Mouse (Mus musculus) spleen, postnatal 10 days (tissue): Measurements from ENCODE around the gene Grin3b.

Source experiments
- DNase-seq, 2 experiments: peaks; one replicate each; pipeline ENCODE4 v3.0.0; 2021 to 2022; ENCODE audit warnings: low spot score in 2 of 2

Gene Grin3b

DNA sequence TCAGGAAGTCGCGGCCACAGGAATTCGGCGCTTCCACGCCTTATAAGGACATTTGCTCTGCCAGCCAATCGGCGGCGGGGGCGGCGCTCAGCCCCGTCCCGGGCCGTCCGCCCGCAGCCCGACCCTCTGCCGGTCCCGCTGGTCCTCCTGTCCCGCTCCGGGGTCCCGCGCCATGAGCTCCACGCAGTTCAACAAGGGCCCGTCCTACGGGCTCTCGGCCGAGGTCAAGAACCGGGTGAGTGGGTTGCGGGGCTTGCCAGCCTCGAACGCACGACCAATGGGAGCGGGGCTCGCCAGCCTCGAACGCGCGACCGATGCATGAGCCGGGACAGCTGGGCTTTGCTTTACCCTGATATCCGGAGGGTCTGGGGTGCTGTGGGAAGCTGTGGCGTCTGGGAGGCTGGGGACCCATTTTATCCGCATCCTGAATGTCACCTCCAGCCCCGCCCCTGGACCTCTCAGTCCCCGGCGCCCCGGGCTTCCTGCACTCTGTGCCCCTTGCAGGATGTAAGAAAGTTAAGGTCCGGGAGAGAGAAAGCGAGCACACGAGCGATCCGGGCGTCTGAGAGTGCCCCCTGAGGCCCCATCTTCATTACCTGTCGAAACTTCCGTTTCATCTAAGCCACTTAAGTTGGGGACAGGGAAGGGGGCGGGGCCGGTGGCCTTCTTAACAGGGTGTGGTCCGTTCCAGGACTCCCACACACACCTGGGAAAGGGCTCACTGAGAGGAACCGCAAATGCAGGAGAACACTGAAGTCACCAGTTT, 18.2 kb downstream of the Grin3b start, which contains the start of gene Cnn2:
Gene Cnn2 (plus strand): TSS at position 79 of the 766 bp plus-strand sequence.
- DNase-seq = peak; percentile 45 to 64

DNA sequence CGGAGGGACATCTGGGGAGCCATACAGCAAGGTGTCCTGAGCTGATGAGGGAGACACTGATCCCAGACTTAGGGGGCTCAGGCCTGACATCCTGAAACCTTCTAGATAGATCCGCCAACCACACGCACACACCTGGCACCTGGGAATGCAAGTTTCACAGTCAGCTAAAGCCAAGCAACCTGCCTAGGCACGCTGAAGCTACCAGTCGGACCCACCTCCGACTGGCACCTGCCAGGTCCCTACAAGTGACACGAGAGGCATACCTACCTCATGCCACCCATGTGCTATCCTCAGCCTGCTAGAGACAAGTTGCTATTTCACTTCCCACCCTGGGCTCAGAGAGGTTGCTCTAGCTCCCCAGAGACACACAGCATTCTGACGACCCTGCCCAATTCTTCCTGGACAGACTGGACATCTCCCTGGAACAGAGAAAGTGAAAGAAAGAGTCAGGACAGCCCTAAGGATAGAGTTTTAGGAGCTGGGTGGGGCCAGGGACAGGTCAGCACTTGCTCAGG, 18.8 kb downstream of the Grin3b start:
- DNase-seq = no peak

DNA sequence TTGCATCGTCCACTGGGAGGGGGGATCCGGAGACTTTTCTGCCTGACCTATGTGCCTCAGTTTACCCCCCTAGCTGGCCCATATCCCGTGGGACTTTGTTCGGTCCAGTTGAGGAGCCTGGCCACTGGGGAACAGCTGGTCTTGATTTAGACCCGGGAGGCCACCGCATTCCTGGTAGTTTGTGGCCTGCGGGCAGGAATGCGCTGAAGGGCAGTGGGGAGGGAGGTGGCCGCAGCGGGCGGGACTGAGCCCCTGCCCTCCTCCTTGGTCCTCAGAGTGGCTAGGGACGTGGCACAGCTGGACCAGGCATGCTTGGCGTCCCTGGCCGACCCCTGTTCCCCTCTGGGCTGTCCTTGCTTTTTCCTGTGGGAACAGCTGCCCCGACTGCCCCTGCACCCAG, 19.4 kb downstream of the Grin3b start:
- DNase-seq = no peak

DNA sequence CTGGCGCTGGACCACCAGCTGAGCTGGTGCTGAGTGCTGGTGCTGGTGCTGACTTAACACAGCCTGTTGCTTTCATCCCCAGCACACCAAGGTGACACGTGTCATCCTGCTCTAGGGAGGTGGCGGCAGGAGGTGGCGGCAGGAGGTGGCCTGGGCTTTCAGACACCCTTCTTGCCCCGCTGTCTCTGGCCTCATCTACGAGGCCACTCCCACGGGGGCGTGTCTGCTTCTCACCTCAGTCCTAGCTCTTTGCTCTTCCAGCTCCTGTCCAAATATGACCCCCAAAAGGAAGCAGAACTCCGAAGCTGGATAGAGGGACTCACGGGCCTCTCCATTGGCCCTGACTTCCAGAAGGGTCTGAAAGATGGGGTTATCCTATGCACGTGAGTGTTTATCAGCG, 20.6 kb downstream of the Grin3b start:
- DNase-seq = no peak

DNA sequence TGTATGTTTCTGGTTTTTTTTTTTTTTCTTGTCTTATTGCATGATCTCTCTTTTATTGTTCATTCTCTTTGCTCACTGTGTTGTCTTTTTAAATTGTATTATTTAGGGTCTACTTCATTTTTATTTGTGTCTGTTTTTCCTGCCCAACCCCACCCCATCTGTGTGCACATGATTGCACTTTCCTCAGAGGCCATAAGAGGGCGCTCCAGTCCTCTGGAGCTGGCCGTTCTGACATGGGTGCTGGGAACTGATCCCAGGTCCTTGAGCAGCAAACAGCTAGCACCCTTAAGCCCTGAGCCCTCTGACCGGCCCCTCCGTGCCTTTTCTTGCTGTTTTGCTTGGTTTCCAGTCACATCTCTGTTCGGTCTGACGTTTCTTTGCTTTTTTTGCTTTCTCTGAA, 21.0 kb downstream of the Grin3b start:
- DNase-seq = no peak

DNA sequence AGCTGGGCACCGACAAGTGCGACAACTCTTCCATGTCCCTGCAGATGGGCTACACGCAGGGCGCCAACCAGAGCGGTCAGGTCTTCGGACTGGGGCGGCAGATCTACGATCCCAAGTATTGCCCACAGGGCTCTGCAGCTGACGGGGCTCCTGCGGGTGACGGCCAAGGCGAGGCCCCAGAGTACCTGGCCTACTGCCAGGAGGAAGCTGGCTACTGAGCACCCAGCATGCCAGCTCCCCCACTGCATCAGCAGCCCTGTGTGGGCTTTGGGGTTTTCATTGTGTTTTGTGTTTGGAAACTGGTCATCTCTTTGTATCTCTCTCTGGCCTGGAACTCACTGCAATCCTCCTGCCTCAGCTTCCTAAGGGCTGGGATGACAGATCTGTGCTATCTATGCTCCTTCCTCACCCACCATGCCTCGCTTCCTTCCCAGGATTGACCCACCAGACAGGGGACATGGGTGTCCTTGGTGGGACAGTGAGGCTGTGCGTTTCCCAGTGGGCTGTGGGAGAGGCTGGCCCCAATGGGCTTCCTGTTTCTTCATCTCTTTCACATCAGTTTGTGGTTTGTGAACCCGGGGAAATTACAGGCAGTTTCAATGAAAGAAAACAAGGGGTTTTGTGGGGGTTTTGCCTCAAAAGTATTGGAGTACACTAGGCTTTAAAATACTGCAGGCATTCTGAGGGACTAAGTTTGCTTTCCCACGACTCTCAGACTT, 24.0 kb downstream of the Grin3b start:
- peak; percentile 56 to 76 for DNase-seq

DNA sequence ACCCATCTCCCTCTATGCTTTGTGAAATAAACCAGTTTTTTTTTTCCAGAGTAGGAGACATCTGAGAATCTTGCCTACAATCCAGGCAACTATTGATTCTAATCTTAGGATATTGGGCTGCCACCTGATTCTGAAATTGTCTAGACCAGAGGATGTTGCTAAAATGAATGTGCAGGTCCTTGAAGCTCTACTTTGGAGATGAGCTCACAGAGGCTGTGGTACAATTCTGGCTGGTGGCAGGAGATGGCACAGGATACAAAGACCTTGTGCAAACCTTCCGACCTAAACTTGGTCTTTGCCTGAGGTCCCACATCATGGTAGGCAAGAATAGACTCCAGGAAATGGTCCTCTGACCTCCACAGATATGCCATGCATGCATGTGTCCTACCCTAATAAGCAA, 25.1 kb downstream of the Grin3b start:
- no peak for DNase-seq

DNA sequence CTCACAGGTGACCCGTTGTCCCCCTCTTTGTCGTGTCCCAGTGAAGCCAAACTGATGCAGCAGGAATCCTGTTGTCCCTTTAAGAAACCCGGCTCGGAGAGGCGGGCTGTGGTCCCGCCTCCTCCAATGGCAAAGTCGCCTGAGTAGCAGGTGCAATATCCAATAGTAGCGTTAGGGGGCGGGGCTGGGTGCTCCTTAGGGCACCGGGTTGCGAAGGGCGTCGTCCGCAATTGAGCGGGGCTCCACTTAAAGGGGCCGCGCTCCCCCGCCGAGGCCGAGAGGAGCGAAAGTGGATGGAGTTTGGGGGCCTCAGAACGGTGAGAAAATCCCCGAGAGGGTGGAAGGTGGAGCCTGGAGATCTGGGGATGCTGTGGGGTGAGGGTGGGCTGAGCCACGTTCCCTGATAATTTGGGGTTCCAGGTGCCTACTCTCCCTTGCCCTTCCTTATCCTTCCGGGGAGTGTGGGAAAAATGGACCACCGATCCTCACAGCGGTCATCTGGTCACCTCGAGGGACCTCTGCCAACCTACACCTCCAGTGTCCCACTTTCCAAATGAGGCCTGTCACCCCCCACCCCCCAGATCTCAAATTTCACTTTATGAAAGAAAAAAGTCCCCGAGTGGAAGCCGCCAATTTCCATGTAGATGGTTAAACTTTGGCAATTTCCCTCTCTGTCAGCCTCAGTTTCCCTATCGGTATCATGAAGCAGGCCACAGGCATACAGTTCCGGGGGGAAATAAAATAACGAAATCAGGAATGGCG, 25.9 kb downstream of the Grin3b start, which contains the start of gene Abca7:
Gene Abca7 (plus strand): TSS at position 223 of the 762 bp plus-strand sequence.
- DNase-seq = peak; percentile 99

DNA sequence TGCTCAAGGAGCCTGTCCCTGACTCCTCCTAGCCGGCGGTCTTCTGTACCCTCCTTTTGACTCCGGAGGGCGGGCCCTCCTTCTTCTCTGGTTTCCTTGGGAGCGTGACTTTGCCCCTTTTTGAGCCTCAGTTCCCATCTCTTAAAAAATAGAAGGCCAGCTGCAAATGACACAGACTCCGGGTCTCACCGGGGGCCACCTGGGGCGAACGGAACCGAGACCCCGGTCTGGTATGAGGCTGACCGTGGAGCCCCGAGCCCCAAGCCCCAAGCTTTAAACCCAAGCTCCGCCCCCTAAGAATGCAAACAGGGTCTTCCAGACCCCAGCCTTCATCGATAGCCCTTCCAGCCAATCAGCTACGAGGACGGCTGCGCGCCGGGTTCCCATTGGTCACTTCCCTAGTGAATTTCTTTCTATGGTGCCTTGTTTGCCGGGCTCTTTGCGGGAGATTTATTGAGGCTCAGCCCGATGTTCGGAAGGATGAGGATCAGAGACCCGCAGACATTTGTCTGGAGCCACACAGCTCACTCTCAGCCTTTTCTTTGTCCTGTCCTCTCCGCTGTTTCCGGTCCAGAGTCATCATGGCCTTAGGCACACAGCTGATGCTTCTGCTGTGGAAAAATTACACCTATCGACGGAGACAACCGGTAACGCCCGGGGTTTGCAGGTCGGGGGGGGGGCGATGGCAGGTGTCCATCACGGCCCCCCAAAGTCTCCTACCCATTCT, 26.7 kb downstream of the Grin3b start:
- DNase-seq = peak; percentile 81 to 82

DNA sequence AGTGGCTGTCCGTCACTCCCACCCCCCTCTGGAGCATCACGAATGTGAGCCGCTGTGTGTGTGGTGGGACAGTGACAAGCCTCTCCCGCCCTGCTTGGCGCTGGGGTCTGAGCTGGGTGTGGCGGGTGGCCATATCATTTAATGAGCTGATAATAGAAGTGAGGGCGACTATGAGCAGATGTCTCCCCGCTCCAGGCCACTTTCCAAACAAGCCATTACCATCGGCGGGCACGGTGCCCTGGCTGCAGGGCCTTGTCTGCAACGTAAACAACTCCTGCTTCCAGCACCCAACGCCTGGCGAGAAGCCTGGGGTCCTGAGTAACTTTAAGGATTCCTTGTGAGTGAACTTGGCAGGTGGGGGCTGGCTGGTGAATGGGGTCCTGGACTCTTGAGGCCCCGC, 27.3 kb downstream of the Grin3b start:
- DNase-seq = peak; percentile 36 to 45

DNA sequence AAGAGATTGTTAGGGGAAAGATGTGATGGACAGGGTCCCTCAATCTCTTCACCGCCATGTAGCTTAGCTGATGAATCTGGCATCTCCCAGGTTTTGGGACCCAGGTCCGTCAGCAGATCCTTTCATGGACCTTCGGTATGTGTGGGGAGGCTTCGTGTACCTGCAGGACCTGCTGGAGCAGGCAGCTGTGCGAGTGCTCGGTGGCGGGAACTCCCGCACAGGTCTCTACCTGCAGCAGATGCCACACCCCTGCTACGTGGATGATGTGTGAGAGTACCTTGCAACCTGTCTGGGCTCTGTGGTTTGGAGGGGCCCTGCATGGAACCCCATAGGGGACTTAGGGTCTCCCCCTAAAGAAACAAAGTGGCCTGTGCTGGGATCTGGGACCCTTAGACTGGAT, 31.4 kb downstream of the Grin3b start:
- no peak for DNase-seq

DNA sequence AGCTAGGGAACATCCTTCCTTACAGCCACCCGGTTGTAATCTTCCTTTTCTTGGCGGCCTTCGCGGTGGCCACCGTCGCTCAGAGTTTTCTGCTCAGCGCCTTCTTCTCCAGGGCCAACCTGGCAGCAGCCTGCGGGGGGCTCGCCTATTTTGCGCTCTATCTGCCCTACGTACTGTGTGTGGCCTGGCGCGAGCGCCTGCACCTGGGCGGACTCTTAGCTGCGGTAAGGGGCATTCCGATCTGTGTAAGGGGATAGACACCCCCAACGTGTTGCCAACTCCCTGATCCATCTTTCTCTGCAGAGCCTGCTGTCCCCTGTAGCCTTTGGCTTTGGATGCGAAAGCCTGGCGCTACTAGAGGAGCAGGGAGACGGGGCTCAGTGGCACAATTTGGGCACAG, 32.3 kb downstream of the Grin3b start:
- no peak for DNase-seq

DNA sequence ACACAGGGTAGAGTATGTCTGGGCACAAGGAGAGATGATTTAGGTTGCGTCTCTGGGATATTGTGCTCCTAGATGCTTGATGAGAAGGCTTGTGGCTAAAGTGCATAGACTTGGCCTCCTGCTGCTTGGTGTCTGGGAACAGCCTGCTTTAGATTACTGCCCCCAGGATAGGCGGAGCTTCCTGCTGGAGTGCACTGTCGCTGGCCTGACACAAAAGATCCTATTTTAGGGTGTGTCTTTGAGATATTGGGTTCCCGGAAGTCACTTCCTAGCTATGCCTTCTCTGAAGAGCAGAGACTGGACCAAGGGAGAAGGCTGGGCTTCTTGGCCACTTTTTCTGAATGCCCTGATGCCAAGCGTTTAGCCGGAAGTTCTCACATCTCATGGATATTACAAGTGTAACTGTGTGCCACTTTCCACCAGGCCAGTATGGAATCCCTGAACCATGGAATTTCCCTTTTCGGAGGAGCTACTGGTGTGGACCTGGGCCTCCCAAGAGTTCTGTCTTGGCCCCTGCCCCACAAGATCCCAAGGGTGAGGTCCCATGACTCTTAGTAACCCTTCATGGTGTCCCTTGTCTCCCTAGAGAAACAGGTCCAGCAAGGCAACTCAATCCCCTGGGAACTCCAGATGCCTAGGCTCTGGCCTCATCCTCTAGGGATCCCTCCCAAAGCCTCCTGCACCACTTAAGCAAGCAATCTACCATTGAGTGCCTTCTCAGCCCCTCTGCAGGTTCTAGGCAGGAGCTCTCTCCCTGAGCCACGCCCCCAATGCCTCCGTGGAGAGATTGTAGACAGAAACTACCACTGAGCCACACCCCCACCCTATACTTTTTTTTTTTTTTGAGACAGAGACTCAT, 33.1 kb downstream of the Grin3b start:
- peak in 1 of 2 experiments; percentile 47 for DNase-seq

DNA sequence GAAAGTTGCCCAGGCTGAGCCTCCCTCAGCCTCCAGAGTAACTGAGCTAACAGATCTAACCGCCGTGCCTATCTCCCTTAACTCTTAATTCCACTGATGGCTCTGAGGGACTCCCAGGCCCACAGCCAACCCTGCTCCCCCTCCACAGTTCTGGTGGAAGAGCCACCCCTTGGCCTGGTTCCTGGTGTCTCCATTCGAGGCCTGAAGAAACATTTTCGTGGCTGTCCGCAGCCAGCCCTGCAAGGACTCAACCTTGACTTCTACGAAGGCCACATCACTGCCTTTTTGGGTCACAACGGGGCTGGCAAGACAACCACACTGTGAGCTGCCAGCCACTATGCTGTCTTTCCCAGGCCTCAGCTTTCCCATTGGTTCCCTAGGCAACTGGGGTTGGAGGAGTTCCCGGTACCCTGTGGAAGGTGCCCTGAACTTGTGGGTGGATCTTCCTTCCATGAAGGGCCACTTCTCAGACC, 33.8 kb downstream of the Grin3b start:
- DNase-seq = no peak

DNA sequence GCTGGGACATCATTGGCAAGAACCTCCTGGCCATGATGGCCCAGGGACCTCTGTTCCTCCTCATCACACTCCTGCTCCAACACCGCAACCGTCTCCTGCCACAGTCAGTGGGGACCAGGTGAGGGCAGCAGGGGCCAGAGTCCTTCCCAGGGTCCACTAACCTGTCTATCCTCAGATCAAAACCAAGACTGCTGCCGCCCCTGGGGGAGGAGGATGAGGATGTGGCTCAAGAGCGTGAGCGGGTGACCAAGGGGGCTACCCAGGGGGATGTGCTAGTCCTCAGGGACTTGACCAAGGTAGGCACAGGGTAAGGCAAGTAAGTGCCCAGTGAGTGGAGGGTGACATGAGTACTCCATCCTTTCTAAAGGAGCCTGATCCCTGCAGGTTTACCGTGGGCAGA, 41.2 kb downstream of the Grin3b start:
- no peak for DNase-seq

DNA sequence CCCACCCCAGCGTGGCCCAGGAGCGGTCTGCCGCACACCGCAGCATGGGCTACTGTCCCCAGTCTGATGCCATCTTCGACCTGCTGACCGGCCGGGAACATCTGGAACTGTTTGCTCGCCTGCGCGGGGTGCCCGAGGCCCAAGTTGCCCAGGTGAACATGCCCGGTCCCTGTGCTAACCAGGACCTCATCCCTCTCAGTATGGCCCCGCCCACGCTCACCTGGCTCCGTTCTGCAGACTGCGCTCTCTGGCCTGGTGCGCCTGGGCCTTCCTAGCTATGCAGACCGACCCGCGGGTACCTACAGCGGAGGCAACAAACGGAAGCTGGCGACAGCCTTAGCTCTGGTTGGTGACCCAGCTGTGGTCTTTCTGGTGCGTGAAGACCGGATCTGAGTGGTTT, 43.1 kb downstream of the Grin3b start:
- DNase-seq = no peak

DNA sequence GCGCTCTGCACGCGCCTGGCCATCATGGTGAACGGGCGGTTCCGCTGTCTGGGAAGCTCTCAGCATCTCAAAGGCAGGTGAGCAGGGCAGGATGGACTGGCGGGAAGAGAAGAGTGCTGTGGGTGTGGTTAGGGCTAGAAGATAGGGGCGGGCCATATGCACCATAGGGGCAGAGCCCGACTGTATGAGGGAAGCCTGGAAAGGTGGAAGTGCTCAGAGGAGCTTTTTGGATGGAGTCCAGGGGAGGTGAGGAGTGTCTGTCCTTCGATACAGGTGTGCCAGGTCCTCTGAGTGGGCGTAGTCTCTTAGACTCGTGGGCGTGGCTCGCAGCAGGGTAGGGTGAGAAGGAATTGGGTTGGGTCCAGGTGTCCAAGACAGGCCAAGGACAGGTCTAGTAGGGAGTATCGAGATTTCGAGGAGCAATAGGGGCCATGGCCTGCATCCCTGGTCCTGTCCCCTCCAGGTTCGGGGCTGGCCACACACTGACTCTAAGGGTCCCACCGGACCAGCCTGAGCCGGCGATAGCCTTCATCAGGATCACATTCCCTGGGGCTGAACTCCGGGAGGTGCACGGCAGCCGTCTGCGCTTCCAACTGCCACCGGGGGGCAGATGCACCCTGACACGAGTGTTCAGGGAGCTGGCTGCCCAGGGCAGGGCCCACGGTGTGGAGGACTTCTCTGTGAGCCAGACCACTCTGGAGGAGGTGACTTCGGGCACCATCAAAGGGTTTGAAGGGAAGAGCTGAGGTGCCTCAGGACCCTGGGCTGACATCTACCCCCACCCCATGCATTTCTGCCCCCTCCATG, 44.2 kb downstream of the Grin3b start:
- DNase-seq = peak in 1 of 2 experiments; percentile 60

DNA sequence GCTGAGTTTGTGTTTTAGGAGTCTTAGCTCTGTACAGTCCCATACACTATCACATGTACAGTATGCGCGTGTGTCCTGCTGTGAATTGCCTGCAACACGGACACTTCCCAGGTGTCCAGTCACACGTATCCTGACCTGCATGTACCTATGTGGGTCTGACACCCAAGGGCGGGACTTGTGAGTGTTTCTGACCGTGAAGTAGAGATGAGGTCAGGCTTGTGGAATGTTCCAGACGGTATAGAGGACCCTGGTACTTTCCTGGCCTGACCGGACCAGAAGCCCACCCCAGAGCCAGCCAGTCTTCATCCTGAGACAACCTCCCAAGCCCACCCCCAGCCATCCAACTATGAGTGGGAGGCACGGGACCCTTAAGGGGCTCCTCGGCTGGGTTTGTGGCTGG, 45.1 kb downstream of the Grin3b start:
- DNase-seq = no peak

DNA sequence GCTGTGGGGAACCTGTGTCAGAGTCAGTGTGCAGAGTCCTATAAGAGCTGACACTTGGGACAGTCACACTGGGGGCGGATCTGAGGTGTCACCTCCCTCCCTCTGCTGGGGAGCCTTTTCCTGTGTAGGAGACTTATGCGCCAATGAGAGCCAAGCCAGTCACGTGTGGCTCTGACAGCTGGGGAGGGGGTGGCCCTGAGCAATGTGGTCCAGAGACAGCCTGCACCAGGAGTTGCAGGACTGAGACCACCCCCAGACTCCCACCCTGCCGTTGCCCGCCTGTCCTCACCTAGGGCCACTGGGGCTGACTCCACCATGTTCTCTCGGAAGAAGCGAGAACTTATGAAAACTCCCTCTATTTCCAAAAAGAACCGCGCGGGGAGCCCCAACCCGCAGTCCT, 46.0 kb downstream of the Grin3b start, which contains the start of gene Arhgap45:
Gene Arhgap45 (plus strand): TSS at position 143 of the 400 bp plus-strand sequence.
- DNase-seq = peak; percentile 70 to 85
